Mouse (Mus musculus) liver, embryonic 13.5 days (tissue): ENCODE measurements around the gene F5. TPM values are rescaled to one million over a fixed set of nuclear protein-coding genes. Genes with fewer than 3 reads are reported as not detected.
"Not testable (repeated sequence)": the region's sequence is repeated elsewhere in the genome, so short reads cannot be mapped to it uniquely, and the experiment has no call there.

Experiments
- ATAC-seq: fragments of 200-750 bp; cut with Nextera tagmentation; 2 replicates; pipeline ENCODE4 v1.8.0; 2017; ENCODE audit warnings: low read depth, mild to moderate bottlenecking, moderate number of reproducible peaks, moderate library complexity
- DNase-seq: peaks from one replicate; pipeline ENCODE4 v3.0.0; 2022
- H3K27ac ChIP-seq: fragments of 300-500 bp; sonication (generic); 2 replicates; pipeline ENCODE4 v1.5.1; 2015; ENCODE audit warnings: moderate library complexity, mild to moderate bottlenecking, inconsistent platforms
- H3K27me3 ChIP-seq: fragments of 300-500 bp; sonication (generic); 2 replicates; pipeline ENCODE4 v1.6.1; 2015; ENCODE audit warnings: mild to moderate bottlenecking, inconsistent platforms
- H3K36me3 ChIP-seq: fragments of 300-500 bp; sonication (generic); 2 replicates; pipeline ENCODE4 v1.6.1; 2015; ENCODE audit warnings: mild to moderate bottlenecking, inconsistent platforms
- H3K4me1 ChIP-seq: fragments of 300-500 bp; sonication (generic); replicated peaks from 2 replicates; pipeline ENCODE4 v1.6.1; 2015; ENCODE audit warnings: inconsistent platforms
- H3K4me2 ChIP-seq: fragments of 300-500 bp; sonication (generic); 2 replicates; pipeline ENCODE4 v1.6.1; 2015; ENCODE audit warnings: inconsistent platforms, mild to moderate bottlenecking, moderate library complexity
- H3K4me3 ChIP-seq: fragments of 300-500 bp; sonication (generic); replicated peaks from 2 replicates; pipeline ENCODE4 v1.5.1; 2015; ENCODE audit warnings: mild to moderate bottlenecking, inconsistent platforms
- H3K9ac ChIP-seq: fragments of 300-500 bp; sonication (generic); 2 replicates; pipeline ENCODE4 v1.6.1; 2015; ENCODE audit warnings: mild to moderate bottlenecking, inconsistent platforms
- H3K9me3 ChIP-seq: fragments of 300-500 bp; sonication (generic); replicated peaks from 2 replicates; pipeline ENCODE4 v1.6.1; 2016; ENCODE audit warnings: inconsistent platforms
- WGBS: fragments of 180-500 bp; shearing (Covaris S2); methylation state at CpG from one replicate; pipeline ENCODE4 v1.1.7; 2015; ENCODE audit not compliant: insufficient replicate concordance; 5-methylcytosine and 5-hydroxymethylcytosine counted together
- polyA plus RNA-seq: library from polyadenylated mRNA; unstranded; fragments of >200 nt; fragmentation: Nextera tagmentation; extraction: Ambion mirVana; gene quantifications from 2 replicates; pipeline ENCODE4 v1.2.1, GENCODE M21; 2015

Gene F5
- polyA plus RNA-seq, 1 experiment from 2014 or later = 5.0 TPM

- H3K9ac ChIP-seq = no peak overlapping the region
- H3K36me3 ChIP-seq = no peaks in the 10 kb centered on the region
- DNase-seq = no peak
- no peak overlapping the region for H3K27ac ChIP-seq
- H3K4me3 ChIP-seq = no peak overlapping the region
- H3K4me2 ChIP-seq = no peak overlapping the region
- H3K27me3 ChIP-seq = no peaks in the 10 kb centered on the region
- no peaks in the 10 kb centered on the region for H3K4me1 ChIP-seq
- 66% methylated on average over 4 of the region's 4 CpGs for WGBS
- H3K9me3 ChIP-seq = no peaks in the 10 kb centered on the region
- ATAC-seq = no peak
Observed at GRCm38 (mm10) chr1:164210899-164211298, 59.3 kb downstream of the F5 start.

GRCm38 (mm10) chr1:164212686-164213085 is 61.0 kb downstream of the F5 start:
- Histone ChIP-seq H3K27me3 (no peaks in the 10 kb centered on the region), H3K27ac (no peak overlapping the region), H3K4me1 (peaks cover 5% of the 10 kb centered on the region), H3K4me2 (no peak overlapping the region), H3K36me3 (no peaks in the 10 kb centered on the region), H3K9me3 (no peaks in the 10 kb centered on the region), H3K4me3 (no peak overlapping the region), H3K9ac (no peak overlapping the region)
- 60% methylated on average over 8 of the region's 8 CpGs for WGBS
- DNase-seq = no peak
- no peak for ATAC-seq

- no peak overlapping the region for H3K27ac ChIP-seq
- H3K4me3 ChIP-seq = no peak overlapping the region
- ATAC-seq (no peak), DNase-seq (no peak)
- WGBS = 72% methylated on average over 8 of the region's 8 CpGs
- no peaks in the 10 kb centered on the region for H3K9me3 ChIP-seq
- H3K4me2 ChIP-seq = no peak overlapping the region
- H3K4me1 ChIP-seq = peaks cover 12% of the 10 kb centered on the region
- H3K27me3 ChIP-seq = no peaks in the 10 kb centered on the region
- no peak overlapping the region for H3K9ac ChIP-seq
- no peaks in the 10 kb centered on the region for H3K36me3 ChIP-seq
Observed at GRCm38 (mm10) chr1:164214190-164214589, 62.6 kb downstream of the F5 start.

- DNase-seq (no peak), ATAC-seq (no peak)
- Histone ChIP-seq H3K9ac (no peak overlapping the region), H3K4me2 (no peak overlapping the region), H3K36me3 (no peaks in the 10 kb centered on the region), H3K9me3 (no peaks in the 10 kb centered on the region), H3K4me1 (peaks cover 12% of the 10 kb centered on the region), H3K27ac (no peak overlapping the region), H3K4me3 (no peak overlapping the region), H3K27me3 (no peaks in the 10 kb centered on the region)
- 54% methylated on average over 3 of the region's 3 CpGs for WGBS
Observed at GRCm38 (mm10) chr1:164215097-164215496, 63.5 kb downstream of the F5 start.

- ATAC-seq = no peak
- Histone ChIP-seq H3K36me3 (no peaks in the 10 kb centered on the region), H3K27ac (no peak overlapping the region), H3K9me3 (no peaks in the 10 kb centered on the region), H3K9ac (no peak overlapping the region), H3K27me3 (no peaks in the 10 kb centered on the region), H3K4me1 (peaks cover 12% of the 10 kb centered on the region), H3K4me3 (no peak overlapping the region), H3K4me2 (no peak overlapping the region)
- 66% methylated on average over 6 of the region's 6 CpGs for WGBS
- DNase-seq = no peak
Observed at GRCm38 (mm10) chr1:164215540-164215939, 63.9 kb downstream of the F5 start.

- DNase-seq (no peak), ATAC-seq (no peak)
- Histone ChIP-seq H3K9me3 (no peaks in the 10 kb centered on the region), H3K4me2 (0 out of 2 replicates have a peak overlapping the region, but pooled peaks have one; percentile 21), H3K27ac (no peak overlapping the region), H3K9ac (peak overlapping the region; percentile 4; the same call in 1 of the 2 replicates), H3K4me1 (peaks cover 12% of the 10 kb centered on the region), H3K4me3 (no peak overlapping the region), H3K36me3 (no peaks in the 10 kb centered on the region), H3K27me3 (no peaks in the 10 kb centered on the region)
- 37% methylated on average over 15 of the region's 15 CpGs for WGBS
Observed at GRCm38 (mm10) chr1:164217791-164218685, 66.4 kb downstream of the F5 start.

- Histone ChIP-seq H3K36me3 (no peaks in the 10 kb centered on the region), H3K27ac (no peak overlapping the region), H3K4me2 (no peak overlapping the region), H3K9me3 (no peaks in the 10 kb centered on the region), H3K27me3 (no peaks in the 10 kb centered on the region), H3K4me1 (peaks cover 12% of the 10 kb centered on the region), H3K4me3 (no peak overlapping the region), H3K9ac (no peak overlapping the region)
- WGBS = 67% methylated on average over 4 of the region's 4 CpGs
- no peak for ATAC-seq
- DNase-seq = no peak
Observed at GRCm38 (mm10) chr1:164220261-164220660, 68.6 kb downstream of the F5 start.

- no peak for ATAC-seq
- H3K9me3 ChIP-seq = no peaks in the 10 kb centered on the region
- H3K4me2 ChIP-seq = no peak overlapping the region
- no peak overlapping the region for H3K4me3 ChIP-seq
- no peak overlapping the region for H3K9ac ChIP-seq
- H3K27me3 ChIP-seq = no peaks in the 10 kb centered on the region
- H3K4me1 ChIP-seq = peaks cover 3% of the 10 kb centered on the region
- no peaks in the 10 kb centered on the region for H3K36me3 ChIP-seq
- no peak overlapping the region for H3K27ac ChIP-seq
- no peak for DNase-seq
Observed at GRCm38 (mm10) chr1:164223089-164223488, 71.5 kb downstream of the F5 start.

- H3K4me2 ChIP-seq, H3K9ac ChIP-seq, H3K27me3 ChIP-seq, H3K27ac ChIP-seq, H3K36me3 ChIP-seq, DNase-seq, H3K9me3 ChIP-seq, H3K4me1 ChIP-seq, ATAC-seq, H3K4me3 ChIP-seq: not testable (repeated sequence)
- WGBS = 74% methylated on average over 2 of the region's 4 CpGs
Observed at GRCm38 (mm10) chr1:164231937-164232570, 80.4 kb downstream of the F5 start.

GRCm38 (mm10) chr1:164233447-164233846 is 81.8 kb downstream of the F5 start:
- Histone ChIP-seq H3K4me3 (no peak overlapping the region), H3K27me3 (no peaks in the 10 kb centered on the region), H3K36me3 (no peaks in the 10 kb centered on the region), H3K9me3 (no peaks in the 10 kb centered on the region), H3K4me1 (0 out of 2 replicates have a peak, but pooled peaks cover 6% of the 10 kb centered on the region), H3K4me2 (no peak overlapping the region), H3K9ac (no peak overlapping the region), H3K27ac (no peak overlapping the region)
- ATAC-seq (0 out of 2 replicates have a peak, but pooled peaks have one; percentile 29), DNase-seq (no peak)
- 50% methylated on average over 1 of the region's 1 CpGs for WGBS

- no peaks in the 10 kb centered on the region for H3K9me3 ChIP-seq
- no peak overlapping the region for H3K27ac ChIP-seq
- no peaks in the 10 kb centered on the region for H3K36me3 ChIP-seq
- no peak overlapping the region for H3K4me2 ChIP-seq
- no peak overlapping the region for H3K9ac ChIP-seq
- no peak overlapping the region for H3K4me3 ChIP-seq
- H3K4me1 ChIP-seq = 0 out of 2 replicates have a peak, but pooled peaks cover 6% of the 10 kb centered on the region
- H3K27me3 ChIP-seq = no peaks in the 10 kb centered on the region
- 57% methylated on average over 7 of the region's 7 CpGs for WGBS
- no peak for DNase-seq
- peak; percentile 66 for ATAC-seq
Observed at GRCm38 (mm10) chr1:164235078-164235477, 83.4 kb downstream of the F5 start.
